9 mouse cellular contexts compared by ENCODE assay signal in genomic region chr5:143287774-143288328, GRCm38 (mm10). TPM values are rescaled to one million over a fixed set of nuclear protein-coding genes. Genes with fewer than 3 reads are reported as not detected.
DNase-seq lines count a peak whose midpoint lies in the region; ATAC-seq and TF ChIP-seq lines count a peak whose summit lies in the region.
"Had no signal": no experiment of that assay in that cellular context is flagged by ENCODE, and none has a peak within 500 bp of the region (broad histone marks: within the 10 kb centered on the region; RNA-seq: fewer than 3 reads in every experiment).

No protein-coding gene starts in this region.

- H3K4me2 ChIP-seq in embryonic facial prominence, embryonic 14.5 days (ENCODE audit: low read depth, low read length) = peak overlapping the region; percentile 46
- H3K4me2 ChIP-seq in limb, embryonic 12.5 days = peak overlapping the region; percentile 57

- H3K27me3 ChIP-seq in erythroblast, embryonic 14.5 days (ENCODE audit: control insufficient read depth) = peaks cover 82% of the 10 kb centered on the region
- H3K27me3 ChIP-seq in E14TG2a.4 (ENCODE audit: insufficient read depth, low read length) = peaks cover 82% of the 10 kb centered on the region
- peaks cover 67% of the 10 kb centered on the region for H3K27me3 ChIP-seq in embryonic facial prominence, embryonic 14.5 days (replicated peaks; ENCODE audit: control insufficient read depth, insufficient read depth, low read length)
- H3K27me3 ChIP-seq in limb, embryonic 12.5 days = peaks cover 94% of the 10 kb centered on the region

- no peak overlapping the region for H3K27ac ChIP-seq in embryonic facial prominence, embryonic 14.5 days (replicated peaks; ENCODE audit: low read depth, low read length)
- H3K27ac ChIP-seq in limb, embryonic 12.5 days = no peak overlapping the region
- no peak overlapping the region for H3K27ac ChIP-seq in olfactory bulb, adult 2 months (ENCODE audit: insufficient read depth, low read depth, low read length)

- no peak for ATAC-seq in erythroblast, adult 5-6 weeks (replicated peaks; ENCODE audit: low FRiP score, poor library complexity, severe bottlenecking)
- no peak for ATAC-seq in embryonic facial prominence, embryonic 14.5 days (ENCODE audit: low read depth)
- no peak for ATAC-seq in limb, embryonic 12.5 days (ENCODE audit: insufficient number of reproducible peaks, insufficient read depth, low FRiP score, low TSS enrichment, low read depth)

- peaks cover 3% of the 10 kb centered on the region; the same call in 1 of the 2 replicates for H3K4me1 ChIP-seq in erythroblast, embryonic 14.5 days (ENCODE audit: control insufficient read depth)
- H3K4me1 ChIP-seq in E14TG2a.4 (replicated peaks; ENCODE audit: low read depth, low read length) = peaks cover 37% of the 10 kb centered on the region
- H3K4me1 ChIP-seq in embryonic facial prominence, embryonic 14.5 days (ENCODE audit: control insufficient read depth, insufficient read depth, low read length) = peaks cover 8% of the 10 kb centered on the region
- peaks cover 16% of the 10 kb centered on the region for H3K4me1 ChIP-seq in limb, embryonic 12.5 days (replicated peaks)
- peaks cover 7% of the 10 kb centered on the region for H3K4me1 ChIP-seq in olfactory bulb, adult 2 months (ENCODE audit: control insufficient read depth, insufficient read depth, low read length)

- H3K9me3 ChIP-seq in erythroblast, embryonic 14.5 days (ENCODE audit: control insufficient read depth, low read length) = peaks cover 14% of the 10 kb centered on the region
- H3K9me3 ChIP-seq in E14TG2a.4 (ENCODE audit: low read length) = peaks cover 10% of the 10 kb centered on the region
- no peaks in the 10 kb centered on the region for H3K9me3 ChIP-seq in embryonic facial prominence, embryonic 14.5 days (ENCODE audit: control insufficient read depth, low read length)
- no peaks in the 10 kb centered on the region for H3K9me3 ChIP-seq in limb, embryonic 12.5 days

- WGBS in embryonic facial prominence, embryonic 14.5 days = 3% methylated on average over 28 of the region's 48 CpGs
- WGBS in limb, embryonic 12.5 days = under 1% methylated on average over 48 of the region's 48 CpGs
- WGBS in olfactory bulb, adult 2 months = 40% methylated on average over 48 of the region's 48 CpGs

- peak overlapping the region; percentile 19; the same call in 1 of the 2 replicates for H3K9ac ChIP-seq in embryonic facial prominence, embryonic 14.5 days (ENCODE audit: low read depth, low read length)
- peak overlapping the region; percentile 37 for H3K9ac ChIP-seq in limb, embryonic 12.5 days (replicated peaks)

- peak overlapping the region; percentile 17 for H3K4me3 ChIP-seq in erythroblast, embryonic 14.5 days (replicated peaks)
- H3K4me3 ChIP-seq in E14TG2a.4 (replicated peaks; ENCODE audit: low read length) = peak overlapping the region; percentile 71
- peak overlapping the region; percentile 25 for H3K4me3 ChIP-seq in embryonic facial prominence, embryonic 14.5 days (ENCODE audit: low read depth, low read length)
- peak overlapping the region; percentile 36 for H3K4me3 ChIP-seq in limb, embryonic 12.5 days (replicated peaks)
- peak overlapping the region; percentile 4; the same call in 1 of the 2 replicates for H3K4me3 ChIP-seq in olfactory bulb, adult 2 months (ENCODE audit: insufficient read depth, low read depth, low read length)

- DNase-seq in embryonic facial prominence, embryonic 14.5 days (ENCODE audit: low spot score) = no peak
- DNase-seq in yolk sac, embryonic 10.5 days (ENCODE audit: low spot score) = no peak
- no peak for DNase-seq in urinary bladder, postnatal 10 days (ENCODE audit: low spot score)

- no peak for TF ChIP-seq CTCF in E14TG2a.4 (conservative IDR thresholded peaks at IDR 0.05; ENCODE audit: low read length)
- no peak for TF ChIP-seq CTCF in olfactory bulb, adult 2 months (IDR thresholded peaks at IDR 0.05; ENCODE audit: insufficient read depth, low read depth, low read length)

- H3K36me3 ChIP-seq in erythroblast, embryonic 14.5 days (ENCODE audit: control insufficient read depth) = no peaks in the 10 kb centered on the region
- no peaks in the 10 kb centered on the region for H3K36me3 ChIP-seq in E14TG2a.4 (ENCODE audit: insufficient read depth, low read length)
- no peaks in the 10 kb centered on the region for H3K36me3 ChIP-seq in embryonic facial prominence, embryonic 14.5 days (ENCODE audit: control insufficient read depth, insufficient read depth, low read length)
- H3K36me3 ChIP-seq in limb, embryonic 12.5 days = no peaks in the 10 kb centered on the region

- TF ChIP-seq POLR2A in olfactory bulb, adult 2 months (IDR thresholded peaks at IDR 0.05; ENCODE audit: insufficient read depth, low read depth, low read length) = no peak

RNA-seq across cellular contexts. Expression of gene Zfp853, which starts 5.6 kb away (rescaled TPM):
- polyA plus RNA-seq in erythroblast, embryonic 14.5 days (2012) = 0.01 TPM in 1 of 2 replicates, not detected in the other
- total RNA-seq in erythroblast, adult 5-6 weeks (2015; ENCODE audit: low replicate concordance) = not detected in 2 replicates
- not detected in 2 replicates for total RNA-seq in erythroblast, adult 5-6 weeks (2017; ENCODE audit: low replicate concordance)
- polyA plus RNA-seq in embryonic facial prominence, embryonic 14.5 days (2014; fragmentation: Nextera tagmentation; extraction: Ambion mirVana) = 0.17 and 0.46 TPM in 2 replicates
- 0.12 and 0.18 TPM in 2 replicates for polyA plus RNA-seq in limb, embryonic 12.5 days (2016; fragmentation: Nextera tagmentation; extraction: Ambion mirVana)
- polyA plus RNA-seq in olfactory bulb, adult 2 months (2012; ENCODE audit: insufficient read depth, insufficient read length, low replicate concordance, missing spikeins) = not detected in 2 replicates
- polyA plus RNA-seq: C2C12 had no signal

RNA-seq across cellular contexts. Expression of gene Zfp316, which starts 18.0 kb away (rescaled TPM):
- 0.02 TPM in 2 replicates for polyA plus RNA-seq in erythroblast, embryonic 14.5 days (2012)
- not detected in 2 replicates for total RNA-seq in erythroblast, adult 5-6 weeks (2015; ENCODE audit: low replicate concordance)
- 0.28 and 0.51 TPM in 2 replicates for total RNA-seq in erythroblast, adult 5-6 weeks (2017; ENCODE audit: low replicate concordance)
- polyA plus RNA-seq in embryonic facial prominence, embryonic 14.5 days (2014; fragmentation: Nextera tagmentation; extraction: Ambion mirVana) = 1.4 and 2.1 TPM in 2 replicates
- 8.5 and 11.0 TPM in 2 replicates for polyA plus RNA-seq in limb, embryonic 12.5 days (2016; fragmentation: Nextera tagmentation; extraction: Ambion mirVana)
- polyA plus RNA-seq in olfactory bulb, adult 2 months (2012; ENCODE audit: insufficient read depth, insufficient read length, low replicate concordance, missing spikeins) = not detected in 2 replicates

RNA-seq across cellular contexts. Expression of gene E130309D02Rik, which starts 27.3 kb away (rescaled TPM):
- 9.0 and 10.0 TPM in 2 replicates for polyA plus RNA-seq in erythroblast, embryonic 14.5 days (2012)
- total RNA-seq in erythroblast, adult 5-6 weeks (2015; ENCODE audit: low replicate concordance) = 7.1 and 11.3 TPM in 2 replicates
- 4.3 and 4.6 TPM in 2 replicates for total RNA-seq in erythroblast, adult 5-6 weeks (2017; ENCODE audit: low replicate concordance)
- 22.6 and 26.1 TPM in 2 replicates for polyA plus RNA-seq in embryonic facial prominence, embryonic 14.5 days (2014; fragmentation: Nextera tagmentation; extraction: Ambion mirVana)
- polyA plus RNA-seq in limb, embryonic 12.5 days (2016; fragmentation: Nextera tagmentation; extraction: Ambion mirVana) = 53.9 and 56.9 TPM in 2 replicates
- polyA plus RNA-seq in olfactory bulb, adult 2 months (2012; ENCODE audit: insufficient read depth, insufficient read length, low replicate concordance, missing spikeins) = not detected in 2 replicates

RNA-seq across cellular contexts. Expression of gene Zdhhc4, which starts 41.2 kb away (rescaled TPM):
- 4.9 and 6.6 TPM in 2 replicates for polyA plus RNA-seq in erythroblast, embryonic 14.5 days (2012)
- total RNA-seq in erythroblast, adult 5-6 weeks (2015; ENCODE audit: low replicate concordance) = 8.8 and 23.8 TPM in 2 replicates
- 6.0 and 10.6 TPM in 2 replicates for total RNA-seq in erythroblast, adult 5-6 weeks (2017; ENCODE audit: low replicate concordance)
- polyA plus RNA-seq in embryonic facial prominence, embryonic 14.5 days (2014; fragmentation: Nextera tagmentation; extraction: Ambion mirVana) = 68.3 and 74.7 TPM in 2 replicates
- 77.1 and 87.0 TPM in 2 replicates for polyA plus RNA-seq in limb, embryonic 12.5 days (2016; fragmentation: Nextera tagmentation; extraction: Ambion mirVana)
- polyA plus RNA-seq in olfactory bulb, adult 2 months (2012; ENCODE audit: insufficient read depth, insufficient read length, low replicate concordance, missing spikeins) = not detected in 2 replicates

RNA-seq across cellular contexts. Expression of gene Zfp12, which starts 52.9 kb away (rescaled TPM):
- 0.02 TPM in 2 replicates for polyA plus RNA-seq in erythroblast, embryonic 14.5 days (2012)
- 0.58 and 2.1 TPM in 2 replicates for total RNA-seq in erythroblast, adult 5-6 weeks (2015; ENCODE audit: low replicate concordance)
- total RNA-seq in erythroblast, adult 5-6 weeks (2017; ENCODE audit: low replicate concordance) = 0.70 and 1.5 TPM in 2 replicates
- polyA plus RNA-seq in embryonic facial prominence, embryonic 14.5 days (2014; fragmentation: Nextera tagmentation; extraction: Ambion mirVana) = 16.1 and 16.6 TPM in 2 replicates
- 25.1 and 26.1 TPM in 2 replicates for polyA plus RNA-seq in limb, embryonic 12.5 days (2016; fragmentation: Nextera tagmentation; extraction: Ambion mirVana)
- not detected in 2 replicates for polyA plus RNA-seq in olfactory bulb, adult 2 months (2012; ENCODE audit: insufficient read depth, insufficient read length, low replicate concordance, missing spikeins)

Comparison
In these comparisons a context has a peak if more than half of its experiments do, and no peak if none do; other contexts are left out.
1. H3K4me3 ChIP-seq: peak in every context shown above with its lines; median percentile 71 in E14TG2a.4; 36 in limb, embryonic 12.5 days; 25 in embryonic facial prominence, embryonic 14.5 days; 17 in erythroblast, embryonic 14.5 days; 4 in olfactory bulb, adult 2 months.